Mouse (Mus musculus) CD8-positive naive resting alpha-beta T cell, adult 2 months (primary cell): ENCODE measurements around the gene Cluap1.
"Not testable (repeated sequence)": the region's sequence is repeated elsewhere in the genome, so short reads cannot be mapped to it uniquely, and the experiment has no call there.

Experiments used
- DNase-seq, 2 experiments: peaks; one replicate each; pipeline ENCODE4 v3.0.0; 2022; ENCODE audit warnings: low read depth in 2 of 2, low spot score in 2 of 2

Gene Cluap1

GRCm38 (mm10) chr16:3934091-3934490, 25.5 kb downstream of the Cluap1 start:
- DNase-seq, result no peak

DNA sequence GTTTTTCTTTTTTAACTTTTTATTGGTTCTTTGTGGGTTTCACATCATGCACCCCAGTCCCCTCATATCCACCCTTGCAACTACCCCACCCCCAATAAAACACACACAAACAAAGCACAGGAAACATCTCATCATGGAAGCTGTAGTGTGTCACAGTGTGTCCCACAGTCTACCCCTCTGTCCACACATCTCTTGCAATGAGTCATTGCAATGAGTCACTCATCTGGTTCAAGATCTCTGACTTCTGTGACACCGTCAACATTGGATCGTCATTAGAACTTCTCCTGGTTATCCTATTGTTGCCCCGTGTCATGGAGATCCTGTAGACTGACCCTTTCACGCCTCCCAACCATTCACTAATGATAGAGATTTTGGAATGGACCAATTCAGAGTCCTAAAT, 26.1 kb downstream of the Cluap1 start:
- no peak for DNase-seq

GRCm38 (mm10) chr16:3951141-3951540, 42.5 kb downstream of the Cluap1 start:
- DNase-seq, result no peak

- DNase-seq, result no peak
Observed at GRCm38 (mm10) chr16:3956369-3956768, 47.8 kb downstream of the Cluap1 start.

- no peak for DNase-seq
Observed at GRCm38 (mm10) chr16:3959261-3959660, 50.7 kb downstream of the Cluap1 start.

DNA sequence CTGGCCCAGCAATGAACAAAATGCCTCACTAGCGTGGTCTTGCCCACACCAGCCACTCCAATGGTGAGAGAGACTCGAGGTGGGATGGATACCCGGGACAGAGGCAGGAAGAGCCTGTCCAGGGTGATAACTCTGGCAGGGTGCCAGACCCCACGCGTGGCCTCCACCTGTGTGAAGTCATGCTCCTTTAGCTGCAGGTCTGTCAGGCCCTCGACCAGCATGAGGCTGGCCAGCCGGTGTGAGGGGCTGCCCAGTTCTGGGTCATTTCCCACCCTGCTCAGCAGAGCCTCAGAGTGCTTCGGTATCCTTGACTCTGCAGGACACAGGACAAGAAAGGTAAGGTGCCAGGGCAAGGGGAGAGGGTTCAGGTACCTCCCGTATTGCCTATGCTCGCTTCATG, 56.4 kb downstream of the Cluap1 start:
- DNase-seq, result no peak

DNA sequence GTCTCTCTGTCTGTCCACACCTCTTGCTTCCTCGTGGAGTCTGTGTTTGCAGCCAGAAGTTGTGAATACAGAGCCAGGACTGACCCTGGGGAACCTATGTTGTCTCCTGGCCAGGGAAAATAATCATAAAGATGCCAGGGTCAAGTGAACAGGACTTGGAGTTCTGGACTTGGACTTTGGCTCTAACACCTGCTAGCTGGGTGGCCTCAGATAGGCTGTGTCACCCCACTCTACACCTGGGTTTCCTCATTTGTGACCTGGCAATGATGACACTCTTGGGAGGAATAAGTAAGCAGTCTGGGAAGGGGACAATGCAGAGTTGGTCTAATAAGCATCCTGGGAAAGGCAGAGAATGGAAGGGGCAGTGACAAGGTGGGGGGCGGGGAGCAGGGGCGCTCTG, 56.9 kb downstream of the Cluap1 start:
- DNase-seq, result no peak

- not testable (repeated sequence) for DNase-seq
Observed at GRCm38 (mm10) chr16:3974456-3974855, 65.9 kb downstream of the Cluap1 start.

- no peak for DNase-seq
Observed at GRCm38 (mm10) chr16:3975658-3976057, 67.1 kb downstream of the Cluap1 start.

- DNase-seq, result peak; percentile 43 to 63
Observed at GRCm38 (mm10) chr16:3976251-3976671, 67.7 kb downstream of the Cluap1 start, which contains the start of gene Nlrc3. Gene Nlrc3 (minus strand): TSS chr16:3976632.

- no peak for DNase-seq
Observed at GRCm38 (mm10) chr16:3976712-3977111, 68.1 kb downstream of the Cluap1 start.

DNA sequence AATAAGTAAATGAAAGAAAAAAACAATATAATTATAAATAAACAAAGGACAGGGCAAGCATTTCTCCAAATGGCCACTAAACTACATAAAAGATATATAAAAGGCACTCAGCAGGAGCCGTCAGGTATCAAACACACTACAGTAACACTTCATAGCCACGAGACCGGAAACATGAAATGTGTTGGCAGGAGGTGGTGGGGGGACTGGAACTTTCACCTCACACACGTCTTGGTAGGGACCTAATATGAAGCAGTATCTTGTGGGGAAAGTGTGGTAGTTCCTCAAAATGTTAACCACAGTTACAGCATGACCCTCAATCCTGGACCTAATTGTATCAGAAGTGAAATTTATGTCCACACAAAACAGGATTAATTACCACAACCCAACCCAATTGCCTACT, 73.6 kb downstream of the Cluap1 start:
- no peak for DNase-seq

DNA sequence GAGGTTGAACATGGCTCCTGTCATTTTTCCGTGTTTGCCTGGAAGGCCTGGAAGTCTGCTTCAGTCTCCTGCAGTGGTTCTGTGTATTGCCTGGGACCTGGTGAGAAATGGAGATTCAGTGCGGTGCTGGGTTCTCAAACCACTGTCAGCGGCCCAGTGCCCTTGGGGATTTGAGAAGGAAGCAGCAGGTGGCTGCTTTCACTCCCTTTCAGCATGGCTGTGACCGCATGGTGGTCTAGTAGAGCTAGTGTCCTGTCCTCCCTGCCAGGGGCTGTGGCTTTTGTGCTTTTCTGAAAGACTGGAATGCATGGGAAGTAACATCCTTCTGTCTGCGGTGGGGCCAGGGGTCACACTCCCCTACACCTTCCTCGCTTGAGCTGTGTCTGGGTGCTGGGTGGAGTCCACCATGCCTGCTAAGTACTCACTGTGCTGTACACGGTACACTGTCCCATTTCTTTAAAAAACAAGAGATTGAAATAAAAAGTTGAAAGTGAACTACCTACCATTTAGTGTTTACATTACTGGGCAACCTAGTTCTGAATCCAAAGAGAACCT, 74.6 kb downstream of the Cluap1 start:
- DNase-seq, result no peak

DNA sequence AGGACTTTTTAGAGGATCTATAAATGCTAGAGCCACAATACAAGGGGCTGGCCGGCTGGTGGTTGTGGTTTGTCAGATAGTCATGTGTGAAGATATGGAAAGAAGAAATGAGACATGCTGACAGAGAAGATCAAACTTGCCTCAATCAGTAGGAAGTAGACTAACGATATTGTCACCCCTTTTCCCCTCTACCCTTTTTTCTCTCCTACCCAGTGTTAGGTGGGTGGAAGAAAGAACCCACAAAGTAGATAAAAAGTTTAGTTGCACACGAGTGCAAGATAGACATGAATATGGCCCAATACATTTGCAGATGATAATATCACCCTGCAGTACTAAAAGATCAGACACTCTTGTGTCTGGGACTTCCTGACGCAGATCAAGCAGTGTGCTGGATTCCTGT, 79.8 kb downstream of the Cluap1 start:
- DNase-seq, result no peak
